18 mouse cellular contexts compared by ENCODE assay signal in the genomic region with DNA sequence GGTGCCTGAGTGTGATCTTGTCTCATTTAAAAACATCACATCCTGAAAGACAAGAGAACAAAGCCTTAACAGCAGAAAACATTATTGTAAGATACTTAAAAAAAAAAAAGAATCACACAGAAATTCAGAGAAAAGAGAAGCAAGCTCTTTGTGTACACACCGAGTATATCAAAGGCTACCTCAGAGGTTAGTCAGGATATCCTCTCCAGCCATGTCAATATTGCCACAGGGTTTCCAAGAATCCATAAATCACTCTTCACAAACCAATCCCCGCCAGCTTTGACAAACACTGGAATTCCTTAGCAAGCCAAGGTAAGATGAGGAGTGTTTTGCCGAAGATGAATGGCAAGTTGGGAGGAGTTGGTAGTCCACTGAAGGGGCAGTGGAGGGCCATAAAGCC.
"Had no signal": no experiment of that assay in that cellular context is flagged by ENCODE, and none has a peak within 500 bp of the region (broad histone marks: within the 10 kb centered on the region; RNA-seq: fewer than 3 reads in every experiment).

No protein-coding gene starts in this region.

- DNase-seq: kidney, adult 11 months; kidney, adult 8-10 months; kidney, postnatal 10 days; kidney, postnatal 36 days; layer of hippocampus, postnatal 36 days; liver, embryonic 13.5 days; lung, postnatal 10 days; lung, postnatal 4 days; retina, postnatal 1 day; right cerebral cortex, postnatal 25 days; spleen, adult 18-20 months; thymus, postnatal 25 days had no signal

- H3K4me1 ChIP-seq: kidney, embryonic 15.5 days; liver, embryonic 13.5 days; midbrain, embryonic 12.5 days; stomach, embryonic 15.5 days had no signal

- H3K9me3 ChIP-seq: kidney, embryonic 15.5 days; liver, embryonic 13.5 days; midbrain, embryonic 12.5 days; midbrain, embryonic 15.5 days; stomach, embryonic 15.5 days had no signal

- H3K9ac ChIP-seq: kidney, embryonic 15.5 days; liver, embryonic 13.5 days; midbrain, embryonic 12.5 days; midbrain, embryonic 15.5 days; stomach, embryonic 15.5 days had no signal

- H3K36me3 ChIP-seq: kidney, embryonic 15.5 days; liver, embryonic 13.5 days; midbrain, embryonic 12.5 days; midbrain, embryonic 15.5 days; stomach, embryonic 15.5 days had no signal

- H3K27ac ChIP-seq: kidney, embryonic 15.5 days; liver, embryonic 13.5 days; midbrain, embryonic 12.5 days; midbrain, embryonic 15.5 days; stomach, embryonic 15.5 days had no signal

- ATAC-seq: inflammation-experienced regulatory T-cells, adult 6 months; midbrain, embryonic 15.5 days had no signal

- H3K27me3 ChIP-seq: kidney, embryonic 15.5 days; liver, embryonic 13.5 days; midbrain, embryonic 12.5 days; midbrain, embryonic 15.5 days; stomach, embryonic 15.5 days had no signal

- H3K4me2 ChIP-seq: kidney, embryonic 15.5 days; liver, embryonic 13.5 days; midbrain, embryonic 12.5 days; midbrain, embryonic 15.5 days; stomach, embryonic 15.5 days had no signal

- H3K4me3 ChIP-seq: kidney, embryonic 15.5 days; left cerebral cortex, adult 2 months; liver, embryonic 13.5 days; midbrain, embryonic 12.5 days; midbrain, embryonic 15.5 days; stomach, embryonic 15.5 days had no signal
